Mouse (Mus musculus): ENCODE data around the gene Gabra5.

Gabra5 gene

DNA sequence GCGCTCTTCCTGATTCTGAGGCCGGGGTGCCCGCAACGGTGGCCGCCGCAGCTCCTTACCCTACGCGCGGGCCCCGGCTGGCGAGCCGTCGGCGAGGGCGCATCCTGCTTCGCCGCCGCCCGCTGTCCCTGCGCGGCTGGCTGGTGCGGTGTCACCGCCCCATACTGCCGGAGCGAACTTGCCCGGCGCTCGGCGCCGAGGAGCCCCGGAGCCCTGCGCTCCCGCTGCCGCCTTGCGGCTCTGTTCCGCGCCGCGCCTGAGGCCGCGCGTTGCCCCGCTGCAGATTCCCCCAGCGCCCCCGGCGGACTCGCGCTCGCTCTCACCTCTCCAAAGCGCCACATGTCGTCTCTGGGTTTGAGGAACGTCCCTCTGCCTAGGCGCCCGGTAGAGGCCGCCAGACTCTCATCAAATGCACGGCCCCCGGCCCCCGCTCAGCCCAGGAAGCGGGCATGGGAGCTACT lies at the start of gene Gabra5:
TSS of gene Gabra5 (minus strand) at position 379 of the 461 bp plus-strand sequence.
- DNase-seq (ENCODE audit: low spot score in 2 of 2), result peak; percentile 70 to 71

DNA sequence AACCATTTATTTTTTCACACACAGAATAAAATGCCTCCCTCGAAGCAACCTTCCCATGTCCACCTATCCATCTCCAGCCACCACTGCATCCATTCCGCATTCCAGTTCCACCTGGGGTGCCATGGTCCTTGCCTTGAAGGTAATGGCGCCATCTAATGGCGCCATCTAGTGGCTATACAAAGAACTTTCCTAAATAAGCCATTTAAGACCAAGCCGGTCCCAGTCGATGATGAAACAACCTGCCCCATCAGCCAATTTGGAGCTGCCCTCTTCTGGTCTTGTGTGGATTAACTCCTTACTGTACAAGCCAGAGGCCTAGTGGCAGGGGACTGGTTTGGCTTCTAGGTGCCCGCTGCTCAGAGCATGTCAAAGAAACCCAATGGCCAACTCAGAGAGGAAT lies 28.7 kb upstream of the Gabra5 start:
- no peak for DNase-seq (ENCODE audit: low spot score in 2 of 2)

DNA sequence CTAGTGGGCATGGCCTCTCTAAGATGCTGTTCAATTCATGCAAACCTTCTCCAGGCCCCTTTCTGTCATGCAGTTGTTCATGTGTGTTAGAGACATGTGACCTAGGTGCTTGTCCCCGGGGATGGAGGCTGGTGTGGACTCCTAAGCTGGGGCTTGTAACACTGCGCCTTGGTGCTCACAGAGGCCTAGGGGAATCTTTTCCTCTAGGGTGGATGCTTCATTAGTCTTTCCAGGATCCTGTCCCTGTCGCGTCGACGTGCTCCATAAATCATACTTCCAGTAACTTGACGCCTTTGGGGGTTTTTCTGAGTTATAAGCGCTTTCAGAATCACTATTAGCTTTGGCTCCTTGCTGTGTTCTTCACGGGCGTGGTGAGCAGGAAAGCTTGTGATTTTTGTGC lies 22.8 kb upstream of the Gabra5 start:
- DNase-seq (ENCODE audit: low spot score in 2 of 2), result no peak

DNA sequence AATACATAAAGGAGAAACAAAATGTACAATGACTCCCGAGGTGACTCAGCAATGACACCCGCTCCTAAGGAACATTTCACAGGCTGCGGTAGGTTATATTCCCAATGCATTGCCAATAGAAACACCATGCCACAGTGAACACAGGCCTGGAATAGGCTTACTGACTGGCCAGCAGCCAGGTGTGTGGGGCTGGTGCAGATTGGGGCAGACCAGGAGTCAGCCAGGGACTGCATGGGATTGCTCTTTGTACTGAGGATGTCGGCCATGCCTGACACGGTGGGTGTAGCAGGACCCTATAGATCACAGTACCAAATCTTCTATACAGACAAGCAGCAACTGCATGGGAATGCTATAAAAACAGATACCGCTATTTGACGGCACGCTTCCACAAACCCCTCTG lies 20.1 kb upstream of the Gabra5 start:
- DNase-seq (ENCODE audit: low spot score in 2 of 2), result peak in 1 of 2 experiments; percentile 7

DNA sequence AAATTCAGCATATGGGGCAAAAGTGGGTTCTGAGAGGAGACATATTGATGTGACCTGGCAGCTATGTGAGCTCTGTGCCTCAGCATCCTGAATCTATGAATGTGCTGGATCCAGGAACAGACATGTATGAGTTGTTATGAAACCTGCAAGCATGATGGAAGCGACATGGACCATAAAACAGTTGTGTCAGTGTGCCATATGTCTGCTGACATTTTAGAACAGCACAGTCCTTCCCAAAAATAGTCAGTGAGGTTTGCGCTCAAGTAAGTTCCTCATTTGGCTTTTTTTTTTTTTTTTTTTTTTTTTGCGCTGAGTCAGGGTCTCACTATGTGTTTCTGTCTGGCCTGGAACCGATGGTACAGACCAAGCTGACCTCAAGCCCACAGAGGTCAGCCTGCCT lies 19.6 kb upstream of the Gabra5 start:
- no peak for DNase-seq (ENCODE audit: low spot score in 2 of 2)

DNA sequence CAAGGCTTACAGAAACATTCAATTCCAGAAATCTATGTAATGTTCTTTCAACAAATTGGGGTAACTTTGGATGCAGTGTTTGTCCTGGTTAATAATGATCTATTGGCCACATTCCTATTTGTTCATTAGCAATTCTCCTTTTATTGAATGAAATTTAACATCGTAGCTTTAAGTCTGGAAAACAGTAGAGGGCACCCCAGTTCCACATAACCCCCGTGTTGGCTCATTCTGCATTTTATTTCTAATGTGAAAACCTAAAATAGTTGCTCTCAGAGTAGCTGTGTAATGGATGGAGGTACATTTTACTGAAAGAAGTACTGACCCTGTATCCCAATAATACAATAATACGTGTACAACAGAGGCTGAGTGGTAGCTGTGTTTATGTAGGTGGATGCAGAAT lies 3.1 kb upstream of the Gabra5 start:
- DNase-seq (ENCODE audit: low spot score in 2 of 2), result peak; percentile 62 to 68

DNA sequence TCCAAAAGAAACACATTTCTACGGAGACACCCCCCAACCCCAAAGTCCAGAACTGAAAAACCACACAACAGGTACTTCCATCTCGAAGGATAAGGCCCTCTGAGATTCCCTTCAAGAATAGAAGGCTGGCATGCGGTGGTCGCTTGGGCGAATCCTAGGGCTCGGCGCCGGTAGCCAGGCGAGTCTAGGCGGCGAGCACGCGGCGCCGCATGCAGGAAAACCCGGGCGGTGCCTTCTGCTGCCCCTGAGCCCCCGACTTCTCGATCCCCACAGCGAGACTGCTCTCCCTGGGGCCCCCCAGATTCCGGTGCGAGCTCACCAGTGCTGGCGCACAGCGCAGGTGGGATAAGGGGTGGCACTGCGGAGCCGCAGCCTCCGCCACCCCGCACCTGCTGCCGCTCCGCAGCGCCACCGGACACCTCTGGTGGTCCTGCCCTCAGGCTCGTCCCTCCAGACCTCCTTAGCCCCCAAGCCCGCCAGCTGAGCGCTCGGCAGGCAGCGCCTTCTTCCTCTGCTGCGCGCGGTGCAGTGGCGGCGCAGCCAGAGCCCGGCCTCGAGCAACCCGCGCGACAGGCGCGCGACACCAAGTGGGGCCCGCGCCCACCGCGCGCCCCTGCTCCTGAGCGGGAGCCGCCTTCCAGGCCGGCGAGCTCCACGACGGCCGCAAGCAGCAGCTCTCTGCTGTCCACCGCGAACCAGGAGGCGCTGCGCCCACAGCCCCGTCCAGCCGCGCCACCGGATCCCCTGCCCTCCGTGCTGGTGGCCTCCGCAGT lies 813 bp downstream of the Gabra5 start:
- peak in 1 of 2 experiments; percentile 26 for DNase-seq (ENCODE audit: low spot score in 2 of 2)

DNA sequence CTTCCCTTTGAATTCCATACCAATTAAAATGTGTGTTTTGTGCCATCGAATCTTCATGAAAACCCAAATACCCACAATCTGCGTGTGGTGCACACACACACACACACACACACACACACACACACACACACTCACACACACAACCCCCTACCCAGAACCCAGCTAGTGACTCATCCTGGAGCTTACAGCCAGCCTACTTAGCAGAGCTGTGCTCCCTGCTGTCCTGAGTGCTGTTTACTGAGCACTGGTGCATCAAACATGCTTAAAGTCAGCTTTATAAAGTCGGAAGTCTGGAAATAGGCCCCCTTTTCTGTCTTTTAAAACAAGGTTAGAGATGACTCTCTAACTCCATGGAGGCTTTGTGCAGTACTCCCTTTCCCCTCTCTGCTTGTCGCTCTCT lies 7.0 kb downstream of the Gabra5 start:
- no peak for DNase-seq (ENCODE audit: low spot score in 2 of 2)

DNA sequence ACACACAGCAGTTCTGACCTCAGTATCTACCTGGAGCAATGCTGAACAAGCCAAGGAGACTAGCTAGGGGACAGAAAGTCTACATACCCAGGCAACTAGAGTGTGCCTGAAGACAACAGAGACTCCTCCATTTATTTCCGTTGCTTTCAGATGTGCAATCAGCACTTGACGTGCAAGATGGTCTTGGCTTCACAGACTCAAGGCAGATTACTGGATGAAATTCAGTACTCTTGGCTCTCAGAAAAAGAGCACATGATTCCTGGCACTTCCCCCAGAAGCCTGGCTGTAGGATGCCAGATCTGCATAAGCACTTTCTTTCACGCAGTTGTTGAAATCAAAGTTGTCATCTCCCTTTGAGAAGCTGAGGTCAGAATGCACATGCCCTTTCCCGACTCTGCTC lies 18.1 kb downstream of the Gabra5 start:
- DNase-seq (ENCODE audit: low spot score in 2 of 2), result peak in 1 of 2 experiments; percentile 31

DNA sequence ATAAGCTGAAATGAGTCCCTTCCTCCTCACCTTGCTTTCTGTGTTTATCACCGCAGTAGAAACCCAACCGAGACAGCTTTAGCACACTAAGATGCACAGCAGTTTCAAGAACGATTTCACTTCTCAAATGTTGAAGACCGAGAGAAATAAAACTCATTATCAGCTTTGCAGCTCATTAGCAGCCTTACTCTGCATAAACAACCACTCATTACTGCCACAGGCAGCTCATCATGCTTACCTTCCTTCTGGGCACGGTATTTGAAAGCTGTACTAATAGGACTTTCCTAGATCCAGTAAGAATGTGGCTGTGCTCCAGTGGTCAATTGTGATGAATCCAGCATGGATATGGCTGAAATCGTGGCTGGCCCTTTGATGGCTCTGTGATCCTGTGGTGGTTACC lies 23.0 kb downstream of the Gabra5 start:
- DNase-seq (ENCODE audit: low spot score in 2 of 2), result no peak

DNA sequence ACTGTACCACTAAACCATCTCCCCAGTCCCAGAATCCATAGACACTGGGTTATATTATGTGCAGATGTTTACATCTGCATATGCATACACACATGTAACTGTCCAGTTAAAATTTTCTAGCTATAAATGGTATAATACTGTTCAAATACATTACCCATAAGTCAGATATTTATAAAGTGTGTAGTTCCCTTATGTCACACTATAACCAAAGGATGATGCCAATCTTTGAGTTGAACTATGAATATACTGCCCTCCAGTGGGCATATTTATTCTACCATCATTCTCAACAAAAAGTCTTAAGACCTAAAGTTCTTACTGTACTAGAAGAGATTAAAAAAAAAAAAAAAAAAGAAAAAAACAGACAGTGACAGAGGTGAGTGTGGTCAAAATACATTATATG lies 27.0 kb downstream of the Gabra5 start:
- no peak for DNase-seq (ENCODE audit: low spot score in 2 of 2)

DNA sequence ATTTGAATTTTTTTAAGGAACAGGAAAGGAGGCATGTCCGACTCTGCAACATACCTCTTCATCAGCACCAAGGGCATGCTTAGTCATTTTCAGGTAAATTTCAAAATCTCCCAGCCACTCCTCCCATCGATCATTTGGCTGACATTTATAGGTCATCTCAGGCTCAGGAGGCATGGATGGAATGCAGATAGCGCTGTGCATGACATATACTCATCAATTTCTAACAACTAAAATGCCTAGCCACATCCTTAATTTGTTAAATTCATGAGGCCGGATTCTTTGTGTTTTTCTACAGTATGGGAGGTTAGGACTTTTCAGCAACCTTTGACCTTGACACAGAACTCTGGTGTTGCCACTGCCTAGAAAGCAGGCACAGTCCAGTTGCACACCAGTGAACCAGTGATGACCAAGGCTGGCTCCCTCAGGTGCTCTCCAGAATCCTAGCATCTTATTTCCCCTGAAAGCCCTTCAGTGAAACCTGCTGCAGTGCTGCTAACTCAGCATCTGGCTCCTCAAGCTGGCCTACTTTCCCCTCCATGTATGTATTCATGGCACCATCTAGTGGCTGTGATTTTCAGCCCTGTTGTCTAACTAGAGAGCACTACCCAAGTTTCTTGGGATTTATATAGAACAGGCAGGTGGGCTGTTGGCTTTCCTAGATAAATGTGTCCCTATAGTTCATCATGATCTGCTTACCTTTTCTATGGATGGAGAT lies 35.9 kb downstream of the Gabra5 start:
- peak; percentile 71 to 85 for DNase-seq (ENCODE audit: low spot score in 2 of 2)

DNA sequence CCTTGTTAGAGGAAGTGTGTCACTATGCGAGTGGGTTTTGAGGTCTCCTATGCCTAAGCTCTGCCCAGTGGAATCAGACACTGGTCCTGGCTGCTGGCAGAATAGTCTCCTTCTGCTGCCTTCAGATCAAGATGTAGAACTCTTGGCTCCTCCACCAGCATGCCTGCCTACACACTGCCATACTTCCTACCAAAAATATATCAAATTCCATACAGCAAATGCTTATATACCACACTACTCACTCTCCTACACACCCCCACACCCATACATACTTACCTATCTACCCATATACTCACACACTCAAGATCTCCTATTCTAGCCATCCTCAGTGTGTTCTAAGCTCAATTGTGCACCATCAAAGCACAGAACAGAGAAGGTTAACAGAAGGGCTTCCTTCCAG lies 38.5 kb downstream of the Gabra5 start:
- no peak for DNase-seq (ENCODE audit: low spot score in 2 of 2)

DNA sequence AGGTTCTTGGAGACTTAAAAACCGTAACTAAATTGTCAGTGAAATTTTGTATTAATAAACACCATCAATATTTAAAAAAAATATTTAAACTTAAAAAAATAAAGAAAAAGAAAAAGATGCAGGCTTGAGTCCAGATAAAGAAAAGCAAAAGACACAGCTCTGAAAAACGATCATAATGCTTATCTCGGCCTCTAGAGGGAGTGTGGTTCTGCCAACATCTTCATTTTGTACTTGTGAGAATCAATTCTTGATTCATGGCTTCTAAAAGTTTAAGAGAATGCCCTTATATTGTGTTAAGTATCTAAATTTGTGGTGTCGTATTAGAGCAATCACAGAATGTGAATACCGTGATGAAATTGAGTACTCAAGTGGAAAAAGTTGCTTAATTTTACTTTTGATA lies 49.5 kb downstream of the Gabra5 start:
- no peak for DNase-seq (ENCODE audit: low spot score in 2 of 2)

DNA sequence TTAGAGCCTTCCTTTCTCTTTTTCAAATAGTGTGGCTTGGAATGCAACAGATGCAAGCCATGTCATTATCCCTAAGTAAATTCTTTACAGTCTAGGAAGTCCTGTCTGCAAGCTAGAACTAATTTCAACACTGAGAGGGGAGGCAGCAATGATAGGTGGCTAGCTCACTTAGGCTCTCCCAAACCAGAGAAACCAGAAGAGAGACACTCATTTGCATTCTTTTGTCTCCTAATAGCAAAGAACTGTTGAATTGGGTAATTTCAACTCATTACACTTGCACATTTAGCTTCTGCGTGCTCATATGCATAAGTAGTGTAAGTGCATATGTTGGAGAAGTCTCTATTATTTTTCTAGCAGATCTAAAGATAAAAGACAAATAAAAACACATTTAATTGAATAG lies 61.6 kb downstream of the Gabra5 start:
- no peak for DNase-seq (ENCODE audit: low spot score in 2 of 2)

DNA sequence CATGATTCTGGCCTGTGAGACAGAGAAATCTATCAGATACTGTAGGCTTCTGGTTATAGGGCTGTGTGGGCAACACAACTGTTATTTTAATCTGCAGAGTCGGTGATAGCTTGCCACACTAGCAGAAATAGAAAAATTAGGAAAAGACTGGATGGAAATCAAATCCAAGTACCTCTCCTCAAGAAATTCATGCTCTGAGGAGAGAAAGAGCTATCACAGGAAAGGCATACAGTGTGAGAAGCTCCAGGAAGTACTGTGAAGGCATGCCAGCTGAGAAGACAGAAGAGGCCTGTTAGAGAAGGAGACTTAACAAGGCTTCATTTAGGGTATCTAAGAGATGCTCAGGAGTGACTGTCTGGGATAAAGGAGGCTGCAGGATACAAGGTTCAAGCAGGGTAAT lies 87.2 kb downstream of the Gabra5 start:
- DNase-seq (ENCODE audit: low spot score in 2 of 2), result no peak

DNA sequence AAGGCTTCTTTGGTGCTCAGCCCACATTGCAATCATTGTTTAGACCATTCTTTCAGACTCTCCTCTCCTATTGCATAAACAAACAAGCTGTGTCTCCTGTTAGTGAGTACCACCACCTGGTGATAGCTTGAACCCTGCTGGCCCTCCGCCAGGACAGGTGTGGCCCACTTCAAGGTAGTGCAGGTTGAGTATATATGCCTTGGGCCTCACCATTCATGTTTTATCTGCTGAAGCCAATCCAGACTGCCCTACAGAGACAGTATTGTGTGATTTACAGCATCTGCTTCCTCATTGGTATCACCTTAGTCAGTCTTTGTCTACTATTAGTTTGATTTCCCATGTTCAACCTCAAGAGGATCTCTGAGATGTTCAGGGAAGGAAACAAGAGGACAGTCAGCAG lies 88.8 kb downstream of the Gabra5 start:
- no peak for DNase-seq (ENCODE audit: low spot score in 2 of 2)

DNA sequence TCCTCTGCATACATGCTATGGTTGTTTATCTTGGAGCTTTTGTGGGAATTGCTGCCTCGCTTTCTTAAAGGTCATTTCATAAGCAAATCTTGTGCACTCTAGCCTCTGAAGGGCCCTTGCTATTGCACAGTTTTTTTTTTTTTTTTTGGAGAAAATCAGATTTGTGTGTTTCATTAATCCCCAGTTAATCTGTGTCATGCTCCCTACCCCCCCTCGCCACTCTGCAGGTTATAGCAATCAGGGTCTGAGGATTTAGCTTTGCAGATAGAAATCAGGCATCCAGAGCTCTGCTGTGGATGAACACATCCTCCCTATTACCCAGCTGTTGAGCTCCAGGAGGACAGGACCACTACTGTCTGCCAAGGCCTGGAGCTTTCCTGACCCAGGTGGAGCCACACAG lies 90.5 kb downstream of the Gabra5 start, which contains the start of gene Gabrb3:
TSS of gene Gabrb3 (plus strand) at position 301 of the 400 bp plus-strand sequence.
- DNase-seq (ENCODE audit: low spot score in 2 of 2), result no peak

DNA sequence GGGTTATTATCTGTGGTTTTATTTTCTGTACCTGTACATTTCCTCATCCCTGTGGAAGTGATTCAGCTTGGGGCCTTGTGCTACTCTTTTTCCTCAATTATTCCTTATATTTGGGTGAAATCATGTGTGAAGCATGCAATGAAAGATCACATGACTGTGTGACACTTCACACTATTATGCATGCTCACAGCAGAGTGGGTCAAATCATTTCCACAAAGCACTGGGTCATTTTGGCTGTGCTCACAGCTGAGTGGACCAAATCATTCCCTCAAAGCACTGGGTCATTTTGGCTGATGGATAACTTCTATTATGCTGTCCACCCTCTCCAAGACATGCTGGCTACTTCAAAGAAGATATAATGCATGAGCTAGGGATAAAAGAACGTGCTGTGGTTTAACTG lies 97.0 kb downstream of the Gabra5 start:
- no peak for DNase-seq (ENCODE audit: low spot score in 2 of 2)

DNA sequence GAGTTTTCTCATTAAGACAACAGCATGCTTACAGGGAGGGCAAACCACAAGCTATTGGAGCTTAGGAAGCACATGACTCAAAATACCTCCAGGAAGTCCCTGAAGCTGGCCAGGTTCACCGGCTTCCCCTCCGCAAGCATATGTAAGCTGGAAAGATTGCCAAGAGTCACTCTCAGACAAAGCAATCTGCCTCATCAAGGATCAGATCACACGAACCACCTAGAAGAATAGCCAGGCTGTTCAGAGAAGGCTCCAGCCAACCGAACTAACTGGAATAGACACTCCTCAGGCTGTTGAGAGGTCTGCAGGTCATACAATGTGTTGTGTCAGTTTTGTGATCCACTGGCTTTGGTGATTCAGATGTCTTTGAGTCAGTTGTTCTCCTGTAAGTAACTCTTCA lies 98.7 kb downstream of the Gabra5 start:
- no peak for DNase-seq (ENCODE audit: low spot score in 2 of 2)

DNA sequence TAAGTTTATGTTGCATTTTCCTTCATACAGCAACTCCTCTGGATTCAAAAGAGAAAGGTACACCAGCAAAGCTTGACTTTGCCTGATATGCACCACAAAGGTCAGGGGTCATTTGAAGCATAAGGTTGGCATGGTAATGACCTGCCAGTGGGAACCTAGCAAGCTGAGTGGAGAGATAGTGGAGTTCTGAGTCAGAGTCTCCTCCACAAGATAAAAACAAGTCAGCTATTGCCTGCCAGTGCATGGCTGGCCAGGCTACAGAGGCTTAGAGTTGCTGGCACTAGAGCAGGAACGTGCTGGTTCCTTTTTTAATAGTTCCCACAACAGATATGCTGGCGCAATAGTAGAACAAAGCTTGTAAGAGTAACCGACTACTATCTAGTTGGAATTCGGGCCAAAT lies 116.3 kb downstream of the Gabra5 start:
- no peak for DNase-seq (ENCODE audit: low spot score in 2 of 2)

DNA sequence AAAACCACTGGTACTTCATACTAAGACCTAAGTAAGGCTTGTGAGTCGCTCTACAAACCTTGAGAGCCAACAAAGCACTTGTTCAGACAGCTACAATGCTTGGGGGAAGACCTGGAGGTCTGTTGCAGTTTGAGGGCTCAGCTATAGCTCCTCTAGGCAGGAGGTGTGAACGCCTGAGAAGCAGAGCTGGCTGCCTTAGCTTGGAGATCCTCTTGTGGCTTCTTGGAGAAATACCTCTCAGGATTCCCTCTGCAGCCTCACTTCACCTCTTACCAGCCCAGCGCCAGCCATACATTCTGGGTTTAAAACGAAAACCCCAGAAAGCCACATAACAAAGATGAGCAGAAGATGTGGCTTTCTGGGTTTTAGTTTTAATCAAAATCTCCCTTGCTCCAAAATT lies 119.8 kb downstream of the Gabra5 start:
- DNase-seq (ENCODE audit: low spot score in 2 of 2), result peak; percentile 35 to 48

DNA sequence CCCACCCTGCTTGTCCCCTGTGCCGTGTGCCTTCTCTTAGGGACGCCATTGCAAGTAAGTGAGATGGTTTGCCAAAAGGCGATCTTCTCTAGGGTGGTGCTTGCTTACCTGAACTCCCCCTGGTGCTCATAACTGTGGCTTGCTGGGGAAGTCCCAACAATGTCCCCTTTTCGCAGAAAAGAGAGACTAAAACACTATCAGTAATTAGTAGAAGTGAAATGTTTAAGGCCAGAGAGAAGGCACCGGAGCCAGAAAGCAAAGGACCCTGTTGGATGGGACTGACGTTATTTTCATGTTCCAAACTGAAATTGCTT lies 122.6 kb downstream of the Gabra5 start:
- no peak for DNase-seq (ENCODE audit: low spot score in 2 of 2)

All from right cerebral cortex, adult 2 months (tissue).